Mouse (Mus musculus): ENCODE data around the gene Sema4g. TPM values are rescaled to one million over a fixed set of nuclear protein-coding genes. Genes with fewer than 3 reads are reported as not detected.

Sema4g gene
- polyA plus RNA-seq, 1 experiment from 2014 or later, result 4.9 TPM

DNA sequence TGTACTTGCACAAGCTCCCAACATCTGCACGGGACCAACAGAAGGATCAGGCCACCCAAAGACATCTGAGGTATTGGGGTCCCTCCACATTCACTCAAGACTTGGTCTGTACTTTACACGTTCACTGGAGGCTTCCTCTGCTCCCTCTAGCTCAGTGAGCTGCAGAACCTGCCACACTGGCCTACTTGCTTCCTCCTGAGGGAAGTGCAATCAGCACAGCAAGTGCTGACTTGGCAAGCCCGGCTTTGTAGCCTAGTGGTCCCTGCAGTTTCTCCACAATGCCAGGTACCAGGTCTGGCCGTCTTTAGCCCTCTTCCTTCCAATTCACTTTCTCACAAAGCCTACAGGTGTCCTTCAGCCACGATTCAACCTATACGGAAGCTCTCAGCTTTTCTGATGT is 1.9 kb upstream of the Sema4g start:
- Histone ChIP-seq H3K27ac (0 out of 2 replicates have a peak overlapping the region, but pooled peaks have one; percentile 17), H3K9me3 (no peaks in the 10 kb centered on the region), H3K27me3 (no peaks in the 10 kb centered on the region), H3K4me2 (no peak overlapping the region), H3K4me3 (no peak overlapping the region), H3K9ac (no peak overlapping the region), H3K36me3 (peaks cover 6% of the 10 kb centered on the region), H3K4me1 (peaks cover 33% of the 10 kb centered on the region)
- 59% methylated on average over 6 of the region's 6 CpGs for WGBS
- ATAC-seq (ENCODE audit: insufficient number of reproducible peaks, low FRiP score, low TSS enrichment, low read depth), result no peak

DNA sequence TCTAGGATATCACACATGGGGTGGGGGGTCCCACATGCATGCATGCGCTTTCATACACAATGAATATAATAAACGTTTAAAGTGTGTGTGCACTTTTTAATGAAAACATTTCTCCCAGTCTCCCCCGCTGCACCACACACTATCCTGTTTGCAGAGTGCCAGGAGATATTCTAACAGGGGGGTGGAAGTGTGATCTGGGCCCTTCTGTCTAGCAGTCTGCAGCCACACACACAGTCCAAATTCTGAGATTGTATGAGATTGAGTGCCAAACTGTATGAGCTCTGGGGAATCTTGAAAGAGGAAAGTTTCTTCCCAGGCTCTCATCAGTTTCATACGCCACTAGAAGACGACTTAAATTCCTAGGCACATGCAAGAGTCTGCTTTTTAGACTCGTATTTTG is 1.1 kb upstream of the Sema4g start:
- H3K27ac ChIP-seq, result no peak overlapping the region
- H3K4me2 ChIP-seq, result no peak overlapping the region
- ATAC-seq (ENCODE audit: insufficient number of reproducible peaks, low FRiP score, low TSS enrichment, low read depth), result no peak
- H3K27me3 ChIP-seq, result no peaks in the 10 kb centered on the region
- 62% methylated on average over 6 of the region's 6 CpGs for WGBS
- H3K9me3 ChIP-seq, result no peaks in the 10 kb centered on the region
- peaks cover 2% of the 10 kb centered on the region; the same call in 1 of the 2 replicates for H3K36me3 ChIP-seq
- peaks cover 33% of the 10 kb centered on the region for H3K4me1 ChIP-seq
- no peak overlapping the region for H3K4me3 ChIP-seq
- H3K9ac ChIP-seq, result no peak overlapping the region

DNA sequence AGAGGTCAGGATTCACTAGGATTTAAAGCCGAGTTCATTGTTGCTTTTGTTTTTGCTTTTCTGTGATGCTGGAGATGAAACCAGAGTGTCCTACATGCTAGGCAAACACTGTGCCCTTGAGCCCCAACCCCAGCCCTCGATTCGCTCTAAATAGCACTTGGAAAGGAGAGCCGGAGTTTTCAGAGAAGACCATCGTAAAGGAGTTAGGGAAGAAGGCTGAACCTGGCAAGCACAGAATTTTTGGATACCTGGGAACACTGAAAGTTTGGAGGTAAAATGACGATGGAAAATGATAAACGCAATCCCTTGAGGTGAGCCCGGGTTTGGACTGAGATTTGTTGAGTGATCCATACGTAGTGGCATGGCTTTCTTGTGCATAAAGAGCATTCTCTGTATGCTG is 580 bp upstream of the Sema4g start:
- WGBS, result 20% methylated on average over 9 of the region's 9 CpGs
- H3K4me2 ChIP-seq, result peak overlapping the region; percentile 99
- no peak overlapping the region for H3K9ac ChIP-seq
- H3K4me3 ChIP-seq, result peak overlapping the region; percentile 71
- H3K27ac ChIP-seq, result no peak overlapping the region
- ATAC-seq (ENCODE audit: insufficient number of reproducible peaks, low FRiP score, low TSS enrichment, low read depth), result no peak
- no peaks in the 10 kb centered on the region for H3K36me3 ChIP-seq
- H3K27me3 ChIP-seq, result no peaks in the 10 kb centered on the region
- peaks cover 33% of the 10 kb centered on the region for H3K4me1 ChIP-seq
- no peaks in the 10 kb centered on the region for H3K9me3 ChIP-seq

DNA sequence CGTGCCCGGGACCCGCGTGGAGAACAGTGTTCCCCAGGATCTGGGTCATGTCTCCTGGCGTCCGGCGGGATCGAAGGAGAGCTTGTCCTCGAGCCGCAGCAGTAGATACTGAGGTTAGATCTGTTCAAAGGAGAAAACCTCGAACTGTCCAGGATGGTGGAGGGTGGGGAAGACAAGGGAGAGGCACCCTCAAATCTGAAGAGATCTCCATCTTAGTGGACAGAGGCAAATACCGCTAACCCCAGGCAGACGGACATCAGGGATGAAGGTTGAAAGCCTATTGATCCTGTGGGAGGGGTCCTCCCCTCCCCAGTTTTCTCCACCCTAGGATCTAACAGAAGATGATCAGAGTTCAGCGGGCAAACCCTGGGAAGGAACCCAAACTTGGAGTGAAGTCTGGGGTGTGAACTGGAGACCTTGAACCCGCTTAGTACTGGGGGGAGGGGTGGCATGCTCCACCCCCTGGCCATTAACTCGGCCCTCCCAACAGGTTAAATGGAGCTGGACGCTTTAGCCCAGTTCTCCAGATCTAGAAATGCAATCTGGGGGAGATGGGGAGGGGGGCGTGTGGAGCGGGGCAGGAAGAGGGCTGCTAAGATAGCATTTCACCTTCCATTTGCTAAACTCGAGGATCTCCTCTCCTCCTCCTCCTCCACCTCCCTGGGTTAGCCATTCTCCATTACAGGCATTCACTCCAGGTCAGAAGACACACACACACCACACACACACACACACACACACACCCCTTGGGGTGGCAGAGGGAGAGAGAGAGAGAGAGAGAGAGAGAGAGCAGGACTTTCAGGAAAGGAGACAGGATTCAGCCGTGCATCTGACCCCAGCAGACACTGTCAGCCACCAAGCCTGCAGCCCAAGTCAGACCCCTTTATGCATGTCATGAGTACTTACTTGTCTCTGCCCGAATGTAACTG is 930 bp downstream of the Sema4g start:
- H3K9me3 ChIP-seq, result no peaks in the 10 kb centered on the region
- H3K36me3 ChIP-seq, result no peaks in the 10 kb centered on the region
- peaks cover 33% of the 10 kb centered on the region for H3K4me1 ChIP-seq
- peak overlapping the region; percentile 99 for H3K4me2 ChIP-seq
- H3K9ac ChIP-seq, result peak overlapping the region; percentile 76
- ATAC-seq (ENCODE audit: insufficient number of reproducible peaks, low FRiP score, low TSS enrichment, low read depth), result no peak
- H3K27me3 ChIP-seq, result no peaks in the 10 kb centered on the region
- H3K4me3 ChIP-seq, result peak overlapping the region; percentile 71
- WGBS, result 6% methylated on average over 22 of the region's 22 CpGs
- H3K27ac ChIP-seq, result peak overlapping the region; percentile 47

DNA sequence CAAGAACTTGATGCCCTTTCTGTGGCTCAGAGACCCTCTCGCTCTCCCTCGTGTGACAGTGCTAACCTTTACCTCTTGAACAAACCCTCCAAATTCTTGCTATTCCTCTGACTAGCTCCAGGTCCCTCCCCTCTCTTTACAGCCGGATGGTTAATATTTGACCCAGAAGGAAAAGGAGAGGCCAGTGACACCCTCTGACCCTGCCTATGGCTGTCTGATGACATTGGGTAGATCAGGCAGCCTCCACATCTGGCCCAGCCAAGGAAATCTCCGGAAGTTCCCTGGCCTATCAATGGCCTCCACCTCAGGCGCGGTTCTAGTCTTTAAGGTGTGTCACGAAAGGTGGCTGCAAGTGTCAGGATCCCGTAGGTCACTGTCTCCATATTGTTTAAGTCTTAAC is 2.1 kb downstream of the Sema4g start:
- Histone ChIP-seq H3K27me3 (no peaks in the 10 kb centered on the region), H3K27ac (no peak overlapping the region), H3K4me3 (no peak overlapping the region), H3K4me2 (no peak overlapping the region), H3K9ac (no peak overlapping the region), H3K9me3 (no peaks in the 10 kb centered on the region), H3K4me1 (peaks cover 33% of the 10 kb centered on the region), H3K36me3 (no peaks in the 10 kb centered on the region)
- WGBS, result 82% methylated on average over 8 of the region's 8 CpGs
- no peak for ATAC-seq (ENCODE audit: insufficient number of reproducible peaks, low FRiP score, low TSS enrichment, low read depth)

DNA sequence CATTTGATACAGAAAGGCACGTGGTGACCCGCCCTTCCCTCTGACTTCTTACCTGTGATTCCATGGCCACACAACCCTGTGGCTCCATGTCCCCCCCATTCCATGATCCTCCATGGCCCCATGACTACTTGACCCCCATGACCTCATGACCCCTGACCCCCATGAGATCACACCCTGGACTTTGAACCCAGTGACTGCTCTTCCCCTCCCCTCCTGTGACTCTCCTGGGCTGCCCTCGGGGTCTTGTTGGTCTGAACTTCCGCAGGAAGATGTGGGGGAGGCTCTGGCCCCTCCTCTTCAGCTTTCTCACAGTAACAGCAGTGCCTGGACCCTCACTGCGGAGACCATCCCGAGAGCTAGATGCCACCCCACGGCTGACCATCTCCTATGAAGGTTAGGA is 3.3 kb downstream of the Sema4g start:
- no peak overlapping the region for H3K27ac ChIP-seq
- no peak for ATAC-seq (ENCODE audit: insufficient number of reproducible peaks, low FRiP score, low TSS enrichment, low read depth)
- H3K9ac ChIP-seq, result no peak overlapping the region
- no peaks in the 10 kb centered on the region for H3K27me3 ChIP-seq
- no peak overlapping the region for H3K4me3 ChIP-seq
- 35% methylated on average over 7 of the region's 7 CpGs for WGBS
- no peaks in the 10 kb centered on the region for H3K9me3 ChIP-seq
- 0 out of 2 replicates have a peak, but pooled peaks cover 3% of the 10 kb centered on the region for H3K36me3 ChIP-seq
- H3K4me2 ChIP-seq, result no peak overlapping the region
- H3K4me1 ChIP-seq, result peaks cover 33% of the 10 kb centered on the region

DNA sequence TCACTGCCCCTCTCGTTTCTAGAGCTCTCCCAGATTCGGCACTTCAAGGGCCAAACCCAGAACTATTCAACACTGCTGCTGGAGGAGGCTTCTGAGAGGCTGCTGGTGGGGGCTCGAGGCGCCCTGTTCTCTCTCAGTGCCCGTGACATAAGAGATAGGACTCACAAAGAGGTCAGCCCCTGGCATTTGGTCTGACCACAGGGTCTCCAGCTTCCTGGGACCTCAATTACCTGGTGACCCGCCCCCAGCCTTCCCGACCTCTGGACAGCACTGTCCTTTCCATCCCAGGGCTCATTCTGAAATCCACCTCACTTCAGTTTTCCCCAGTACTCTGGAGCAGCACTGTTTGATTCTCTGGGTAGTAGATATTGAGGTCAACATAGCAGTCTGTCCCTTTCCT is 3.8 kb downstream of the Sema4g start:
- Histone ChIP-seq H3K27me3 (no peaks in the 10 kb centered on the region), H3K36me3 (peaks cover 7% of the 10 kb centered on the region; the same call in 1 of the 2 replicates), H3K27ac (no peak overlapping the region), H3K4me2 (no peak overlapping the region), H3K9me3 (no peaks in the 10 kb centered on the region), H3K4me3 (no peak overlapping the region), H3K4me1 (peaks cover 33% of the 10 kb centered on the region), H3K9ac (no peak overlapping the region)
- no peak for ATAC-seq (ENCODE audit: insufficient number of reproducible peaks, low FRiP score, low TSS enrichment, low read depth)
- 61% methylated on average over 7 of the region's 7 CpGs for WGBS

DNA sequence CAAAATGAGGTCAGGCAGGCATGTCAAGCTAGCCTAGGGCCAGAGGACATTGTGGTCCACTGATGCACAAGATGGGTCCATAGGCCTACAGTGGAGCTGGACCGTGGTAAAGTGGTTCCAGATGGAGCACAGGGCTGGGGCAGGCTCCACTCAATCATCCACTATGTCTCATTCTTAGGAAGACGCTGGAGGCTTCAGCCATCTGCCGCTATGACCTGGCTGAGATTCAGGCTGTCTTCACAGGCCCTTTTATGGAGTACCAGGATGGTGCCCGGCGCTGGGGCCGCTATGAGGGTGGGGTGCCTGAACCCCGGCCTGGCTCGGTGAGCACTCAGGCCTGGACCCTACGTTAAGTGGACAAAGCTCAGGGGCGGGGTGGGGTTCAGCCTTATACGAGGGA is 8.9 kb downstream of the Sema4g start:
- Histone ChIP-seq H3K4me2 (no peak overlapping the region), H3K27ac (no peak overlapping the region), H3K36me3 (peaks cover 51% of the 10 kb centered on the region), H3K4me1 (no peaks in the 10 kb centered on the region), H3K4me3 (no peak overlapping the region), H3K27me3 (no peaks in the 10 kb centered on the region), H3K9me3 (no peaks in the 10 kb centered on the region), H3K9ac (no peak overlapping the region)
- WGBS, result 75% methylated on average over 11 of the region's 11 CpGs
- ATAC-seq (ENCODE audit: insufficient number of reproducible peaks, low FRiP score, low TSS enrichment, low read depth), result no peak

DNA sequence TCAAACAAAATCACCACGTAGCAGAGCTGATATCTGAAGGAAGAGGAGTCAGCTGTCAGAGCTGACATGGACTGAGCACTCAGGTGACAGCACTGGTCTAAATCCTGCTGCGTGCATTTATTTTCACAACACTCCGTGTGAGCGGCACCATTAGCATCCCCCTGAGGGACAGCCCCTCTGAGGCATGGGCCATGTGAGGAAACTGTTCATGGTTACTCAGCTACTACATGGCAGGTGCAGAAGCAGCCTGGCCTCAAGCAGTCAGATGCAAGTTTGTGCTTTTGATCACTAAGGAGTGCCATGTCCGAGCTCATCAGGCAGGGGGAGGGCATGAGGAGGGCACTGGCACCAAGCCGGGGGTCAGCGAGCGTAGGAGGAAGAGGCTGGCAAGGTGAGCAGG is 10.7 kb downstream of the Sema4g start:
- Histone ChIP-seq H3K9me3 (no peaks in the 10 kb centered on the region), H3K36me3 (peaks cover 66% of the 10 kb centered on the region), H3K27me3 (no peaks in the 10 kb centered on the region), H3K4me2 (no peak overlapping the region), H3K4me1 (no peaks in the 10 kb centered on the region), H3K4me3 (no peak overlapping the region), H3K9ac (no peak overlapping the region), H3K27ac (no peak overlapping the region)
- no peak for ATAC-seq (ENCODE audit: insufficient number of reproducible peaks, low FRiP score, low TSS enrichment, low read depth)
- WGBS, result 83% methylated on average over 8 of the region's 8 CpGs

DNA sequence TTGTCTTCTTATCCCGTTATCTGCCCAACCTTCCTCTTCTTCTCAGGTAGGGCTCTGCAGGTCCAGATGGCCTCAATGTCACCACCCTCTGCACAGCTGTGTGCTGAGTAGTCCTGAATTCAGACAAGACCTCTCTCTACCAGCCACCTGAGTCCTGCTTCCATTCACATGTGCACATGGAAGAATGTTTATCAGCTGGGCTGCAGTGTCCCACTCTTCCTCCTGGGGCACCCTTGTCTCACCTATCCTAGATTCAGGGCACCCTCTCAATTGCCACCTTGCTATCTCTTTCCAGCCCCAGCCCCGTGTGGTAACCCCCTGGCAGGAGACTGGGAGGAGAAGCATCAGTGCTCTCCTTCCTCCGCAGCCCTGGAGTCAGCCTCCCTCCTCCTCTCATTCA is 13.4 kb downstream of the Sema4g start:
- Histone ChIP-seq H3K27ac (no peak overlapping the region), H3K4me2 (no peak overlapping the region), H3K27me3 (no peaks in the 10 kb centered on the region), H3K4me1 (peaks cover 17% of the 10 kb centered on the region), H3K36me3 (peaks cover 63% of the 10 kb centered on the region), H3K4me3 (no peak overlapping the region), H3K9ac (no peak overlapping the region), H3K9me3 (no peaks in the 10 kb centered on the region)
- 64% methylated on average over 3 of the region's 3 CpGs for WGBS
- no peak for ATAC-seq (ENCODE audit: insufficient number of reproducible peaks, low FRiP score, low TSS enrichment, low read depth)

DNA sequence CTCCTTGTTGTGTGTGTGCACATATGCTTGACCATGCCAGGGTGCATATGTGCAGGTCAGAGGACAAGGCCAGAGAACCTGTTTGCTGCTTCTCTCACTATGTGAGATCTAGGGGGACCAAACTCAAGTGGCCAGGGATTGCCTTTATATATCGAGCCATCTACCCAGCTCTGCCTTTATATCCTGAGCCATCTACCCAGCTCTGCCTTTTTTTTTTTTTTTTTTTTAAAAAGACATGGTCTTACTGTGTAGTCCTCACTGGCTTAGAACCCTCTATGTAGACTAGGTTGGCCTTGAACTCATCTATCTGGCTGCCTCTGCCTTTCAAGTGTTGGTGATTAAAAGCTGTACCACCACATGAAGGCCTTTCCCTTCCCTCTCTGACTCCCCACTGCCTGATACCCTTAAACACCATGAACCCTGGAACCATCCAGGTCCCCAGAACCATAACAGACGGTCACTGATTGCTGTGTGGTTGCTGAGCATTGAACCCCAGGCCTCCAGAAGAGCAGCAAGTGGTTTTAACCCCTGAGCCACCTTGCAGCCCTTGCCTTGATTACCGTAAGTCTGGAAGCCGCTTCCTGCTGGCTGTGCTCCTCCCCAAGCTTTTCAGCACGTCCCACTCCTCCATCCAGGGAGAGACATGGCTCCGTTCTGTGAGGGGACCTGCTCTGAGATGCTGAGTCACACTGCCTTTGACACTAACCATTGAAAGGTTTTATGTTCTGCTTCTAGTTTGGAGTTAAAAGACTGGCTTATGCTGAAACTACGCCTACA is 15.0 kb downstream of the Sema4g start:
- peaks cover 53% of the 10 kb centered on the region for H3K36me3 ChIP-seq
- no peaks in the 10 kb centered on the region for H3K27me3 ChIP-seq
- H3K27ac ChIP-seq, result no peak overlapping the region
- peaks cover 28% of the 10 kb centered on the region for H3K4me1 ChIP-seq
- no peak overlapping the region for H3K4me3 ChIP-seq
- no peak overlapping the region for H3K9ac ChIP-seq
- WGBS, result 84% methylated on average over 7 of the region's 7 CpGs
- no peaks in the 10 kb centered on the region for H3K9me3 ChIP-seq
- H3K4me2 ChIP-seq, result no peak overlapping the region
- no peak for ATAC-seq (ENCODE audit: insufficient number of reproducible peaks, low FRiP score, low TSS enrichment, low read depth)

DNA sequence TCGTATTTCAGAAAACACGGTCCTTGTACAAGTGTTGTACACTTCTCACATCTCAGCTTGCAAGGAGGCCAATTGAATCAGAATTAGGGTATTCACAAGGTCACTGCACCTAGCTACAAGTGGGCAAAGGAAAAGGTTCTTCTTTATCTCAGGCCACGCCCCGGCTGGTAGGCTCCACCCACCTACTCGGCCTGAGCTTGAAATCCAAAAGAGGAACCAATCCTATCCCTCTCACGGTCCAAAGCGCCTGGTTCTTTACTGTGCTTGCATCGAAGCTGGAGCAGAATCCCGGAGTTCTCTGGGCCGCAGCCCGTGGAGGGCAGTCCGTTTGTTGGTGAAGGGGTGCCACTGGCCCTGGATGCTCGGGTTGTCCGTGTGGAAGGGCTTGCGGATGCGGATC is 16.5 kb downstream of the Sema4g start, which contains the start of gene Twnk:
Twnk (plus strand) TSS at position 220 of the 400 bp plus-strand sequence.
- H3K27me3 ChIP-seq, result no peaks in the 10 kb centered on the region

More for the DNA sequence above, 16.5 kb downstream of the Sema4g start, which contains the start of gene Twnk:
- Histone ChIP-seq H3K4me2 (peak within 1 kb of the TSS; percentile 82), H3K4me1 (peaks cover 28% of the 10 kb centered on the region), H3K36me3 (peaks cover 53% of the 10 kb centered on the region), H3K27ac (peak within 1 kb of the TSS; percentile 86), H3K9ac (peak within 1 kb of the TSS; percentile 72), H3K9me3 (no peaks in the 10 kb centered on the region), H3K4me3 (peak within 1 kb of the TSS; percentile 96)
- 11% methylated on average over 16 of the region's 16 CpGs for WGBS
- no peak for ATAC-seq (ENCODE audit: insufficient number of reproducible peaks, low FRiP score, low TSS enrichment, low read depth)

Measured in limb, embryonic 15.5 days (tissue).